Mouse (Mus musculus) kidney, adult 2 months (tissue): ENCODE results near the gene Nmnat3. TPM values are rescaled to one million over a fixed set of nuclear protein-coding genes. Genes with fewer than 3 reads are reported as not detected.

Experiments
- DNase-seq: peaks from one replicate; pipeline ENCODE4 v3.0.0; 2021
- H3K27ac ChIP-seq: fragments of 200-500 bp; 2 replicates; pipeline ENCODE4 v1.5.1; 2012; ENCODE audit warnings: low read depth, low read length, control low read depth, inconsistent platforms; ENCODE audit not compliant: insufficient read depth
- H3K27me3 ChIP-seq: fragments of 200-500 bp; replicated peaks from 2 replicates; pipeline ENCODE4 v1.6.1; 2012; ENCODE audit warnings: mild to moderate bottlenecking, moderate library complexity, low read length, inconsistent platforms; ENCODE audit not compliant: control insufficient read depth, insufficient read depth
- H3K36me3 ChIP-seq: fragments of 200-500 bp; 2 replicates; pipeline ENCODE4 v1.6.1; 2012; ENCODE audit warnings: mild to moderate bottlenecking, moderate library complexity, low read length, inconsistent platforms; ENCODE audit not compliant: control insufficient read depth, insufficient read depth
- H3K4me1 ChIP-seq: fragments of 200-500 bp; 2 replicates; pipeline ENCODE4 v1.6.1; 2011; ENCODE audit warnings: low read length; ENCODE audit not compliant: control insufficient read depth, insufficient read depth
- H3K4me3 ChIP-seq: fragments of 200-500 bp; 2 replicates; pipeline ENCODE4 v1.5.1; 2011; ENCODE audit warnings: mild to moderate bottlenecking, low read depth, low read length, control low read depth; ENCODE audit not compliant: insufficient read depth
- CTCF ChIP-seq: fragments of 200-500 bp; conservative IDR thresholded peaks from 2 replicates; pipeline ENCODE4 v1.5.1; 2011; ENCODE audit warnings: low read depth, mild to moderate bottlenecking, control low read depth, low read length, moderate library complexity, mixed read lengths; ENCODE audit not compliant: insufficient read depth, insufficient read length
- POLR2A ChIP-seq: fragments of 200-500 bp; IDR thresholded peaks from one replicate; pipeline ENCODE4 v1.6.1; 2011; ENCODE audit warnings: low read depth, low read length, control low read depth
- WGBS: fragments of 180-500 bp; shearing (Covaris S2); methylation state at CpG from one replicate; pipeline ENCODE4 v1.1.7; 2018; 5-methylcytosine and 5-hydroxymethylcytosine counted together
- polyA plus RNA-seq: library from polyadenylated mRNA; depleted of rRNA; stranded (reverse); fragments of >200 nt; gene quantifications from 2 replicates; pipeline ENCODE4 v1.2.3, GENCODE M21; 2012

Gene Nmnat3
- polyA plus RNA-seq, 1 experiment, result 27.7 TPM

DNA sequence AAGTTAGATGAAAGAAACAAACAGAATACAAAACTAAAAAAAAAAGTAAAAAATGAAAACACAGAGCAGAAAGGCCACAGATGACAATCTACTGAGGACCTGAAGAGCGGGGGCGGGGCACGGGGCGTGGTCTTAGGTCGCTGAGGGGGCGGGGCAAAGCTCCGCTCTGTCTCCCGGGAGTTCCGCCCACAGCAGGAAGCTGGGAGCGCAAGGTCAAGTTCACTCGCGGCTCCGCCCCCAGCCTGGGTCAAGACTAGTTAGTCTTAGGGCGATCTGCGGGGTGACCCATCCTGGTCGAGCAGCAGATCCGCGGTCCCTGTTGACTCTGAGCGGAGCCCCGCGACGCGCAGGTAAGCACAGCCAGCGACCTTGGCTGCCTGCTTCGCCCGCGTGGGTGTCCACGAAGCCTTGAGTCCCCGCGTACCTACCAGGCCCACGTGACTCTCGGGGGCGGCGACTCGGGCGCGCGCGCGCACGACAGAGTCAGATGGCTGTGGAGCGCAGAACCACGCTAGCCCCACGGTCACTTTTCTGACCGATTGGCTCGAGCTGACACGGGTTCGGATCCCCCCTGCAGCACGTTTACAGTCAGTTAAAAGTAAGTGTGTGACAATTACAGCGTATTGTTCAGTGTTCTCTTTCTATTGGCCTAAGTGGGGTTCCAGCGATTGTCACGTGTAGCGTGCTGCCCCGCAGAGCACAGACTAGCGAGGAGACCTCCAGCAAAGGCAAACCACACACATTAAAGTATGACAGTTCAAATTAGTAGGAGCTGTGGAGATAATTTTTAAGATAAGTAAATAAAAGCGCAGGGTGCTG, 9.4 kb downstream of the Nmnat3 start:
- H3K4me1 ChIP-seq, result peaks cover 8% of the 10 kb centered on the region; the same call in 1 of the 2 replicates
- peak overlapping the region; percentile 96 for H3K27ac ChIP-seq
- TF ChIP-seq CTCF, result no peak
- no peak for TF ChIP-seq POLR2A
- H3K27me3 ChIP-seq, result no peaks in the 10 kb centered on the region
- DNase-seq, result peak; percentile 96
- WGBS, result 1% methylated on average over 56 of the region's 56 CpGs
- peak overlapping the region; percentile 80 for H3K4me3 ChIP-seq
- H3K36me3 ChIP-seq, result no peaks in the 10 kb centered on the region

DNA sequence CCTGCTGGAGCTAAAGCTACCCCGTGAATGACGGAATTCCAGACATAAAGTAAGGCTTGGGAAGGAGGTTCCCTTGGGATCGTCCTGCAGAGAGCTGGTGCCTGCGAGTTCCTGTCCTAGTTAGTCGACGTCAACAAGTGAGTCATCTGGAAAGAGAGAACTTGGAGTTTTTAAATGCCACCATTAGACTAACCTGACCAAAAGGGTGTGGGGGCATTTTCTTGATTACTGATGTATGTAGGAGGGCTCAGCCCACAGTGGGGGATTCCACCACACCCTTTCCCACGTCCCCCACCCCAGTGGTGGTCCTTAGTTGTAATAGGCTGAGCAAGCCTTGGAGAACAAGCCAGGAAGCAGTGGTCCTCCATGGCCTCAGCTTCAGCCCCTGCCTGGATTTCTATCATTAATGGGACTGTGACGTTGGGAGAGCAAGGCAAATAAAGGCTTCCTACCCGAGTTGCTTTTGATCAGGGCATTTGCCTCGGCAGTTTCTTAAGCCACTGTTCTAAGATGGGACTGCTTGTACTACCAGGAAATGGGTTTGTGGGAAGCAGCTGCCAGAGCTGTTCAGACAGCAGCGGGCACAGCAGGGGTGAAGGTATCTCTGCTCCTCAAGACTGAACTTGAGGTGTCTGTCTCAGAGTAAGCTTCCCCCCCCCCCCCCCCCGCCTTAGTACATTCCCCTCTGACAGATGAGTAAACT, 10.2 kb downstream of the Nmnat3 start:
- Histone ChIP-seq H3K27me3 (no peaks in the 10 kb centered on the region), H3K4me3 (peak overlapping the region; percentile 80), H3K4me1 (peaks cover 8% of the 10 kb centered on the region; the same call in 1 of the 2 replicates), H3K36me3 (no peaks in the 10 kb centered on the region), H3K27ac (peak overlapping the region; percentile 96)
- peak; percentile 36 for DNase-seq
- TF ChIP-seq POLR2A, result no peak
- TF ChIP-seq CTCF, result no peak
- WGBS, result 17% methylated on average over 12 of the region's 12 CpGs

DNA sequence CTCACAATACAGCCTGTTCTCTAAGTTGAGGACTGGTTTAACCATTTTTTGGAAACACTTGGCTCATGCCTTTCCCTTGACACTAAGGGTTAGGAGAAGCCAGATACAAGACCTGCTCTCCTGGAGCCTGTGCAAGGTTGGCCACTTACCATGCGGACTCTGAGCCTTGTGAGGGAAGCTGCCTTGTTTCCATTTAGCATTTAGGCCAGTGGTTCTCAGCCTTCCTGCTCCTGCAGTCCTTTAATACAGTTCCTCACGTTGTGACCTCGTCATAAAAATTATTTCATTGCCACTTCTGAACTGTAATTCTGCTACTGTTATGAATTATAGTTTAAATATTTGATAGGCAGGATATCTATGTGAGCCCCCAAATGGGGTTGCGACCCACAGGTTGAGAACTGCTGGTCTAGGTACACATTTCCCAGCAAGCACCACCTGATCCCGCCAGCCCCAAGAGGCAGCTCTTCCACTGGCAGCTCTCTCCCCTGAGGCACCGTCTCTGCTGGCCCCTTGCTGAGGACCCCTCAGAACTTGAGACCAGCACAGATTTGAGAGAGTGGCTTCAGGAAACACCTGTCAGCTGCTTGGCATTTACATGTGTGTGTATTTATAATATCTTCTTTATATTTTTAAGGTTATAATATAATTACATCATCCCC, 10.8 kb downstream of the Nmnat3 start:
- H3K27ac ChIP-seq, result no peak overlapping the region
- H3K36me3 ChIP-seq, result no peaks in the 10 kb centered on the region
- TF ChIP-seq CTCF (no peak), POLR2A (no peak)
- H3K4me1 ChIP-seq, result peaks cover 8% of the 10 kb centered on the region; the same call in 1 of the 2 replicates
- H3K27me3 ChIP-seq, result no peaks in the 10 kb centered on the region
- DNase-seq, result peak; percentile 75
- H3K4me3 ChIP-seq, result no peak overlapping the region
- 70% methylated on average over 6 of the region's 6 CpGs for whole genome bisulfite sequencing

DNA sequence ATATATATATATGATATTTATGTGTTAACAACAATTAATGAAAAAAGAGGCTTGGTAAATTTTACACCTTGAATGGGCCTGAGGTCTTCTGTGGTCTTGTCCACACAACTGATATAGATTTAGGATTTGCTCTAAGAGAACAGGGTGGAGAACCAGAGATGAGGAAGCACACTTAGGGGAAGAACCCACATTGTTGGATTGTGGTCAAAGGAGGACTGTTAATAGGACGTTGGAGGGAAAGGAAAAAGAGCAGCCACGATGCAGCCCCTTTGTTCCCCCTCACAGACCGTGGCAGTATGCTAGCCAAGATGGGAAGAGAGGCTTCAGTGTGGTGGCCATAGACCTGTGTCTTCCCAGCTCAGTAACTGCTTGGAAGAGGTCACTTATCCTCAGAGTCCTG, 11.5 kb downstream of the Nmnat3 start:
- DNase-seq, result no peak
- no peak overlapping the region for H3K4me3 ChIP-seq
- H3K27me3 ChIP-seq, result no peaks in the 10 kb centered on the region
- peaks cover 8% of the 10 kb centered on the region; the same call in 1 of the 2 replicates for H3K4me1 ChIP-seq
- no peaks in the 10 kb centered on the region for H3K36me3 ChIP-seq
- TF ChIP-seq CTCF (no peak), POLR2A (no peak)
- H3K27ac ChIP-seq, result no peak overlapping the region
- 84% methylated on average over 3 of the region's 3 CpGs for WGBS

DNA sequence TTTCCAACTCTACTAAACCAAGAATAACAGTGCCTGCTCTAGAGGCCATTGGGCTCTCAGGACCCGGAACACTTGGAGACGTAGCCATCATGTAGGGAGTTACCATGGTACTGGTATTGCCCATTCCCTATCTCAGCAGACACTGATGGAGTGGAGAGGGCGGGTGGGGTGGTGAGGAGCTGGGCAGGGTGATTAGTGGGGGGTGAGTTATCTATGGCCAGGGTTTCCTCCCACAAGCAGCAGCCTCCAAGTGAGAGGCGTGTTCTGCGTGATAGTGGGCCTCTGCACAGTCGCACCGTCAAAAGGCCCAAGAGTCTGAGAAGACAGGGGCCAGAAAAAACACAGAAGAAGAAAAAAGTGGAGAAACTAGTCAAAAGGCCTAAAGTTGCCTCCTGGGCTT, 12.0 kb downstream of the Nmnat3 start:
- no peaks in the 10 kb centered on the region for H3K36me3 ChIP-seq
- 84% methylated on average over 7 of the region's 7 CpGs for WGBS
- TF ChIP-seq CTCF, result no peak
- TF ChIP-seq POLR2A, result no peak
- no peak overlapping the region for H3K4me3 ChIP-seq
- H3K4me1 ChIP-seq, result peaks cover 8% of the 10 kb centered on the region; the same call in 1 of the 2 replicates
- no peak for DNase-seq
- H3K27me3 ChIP-seq, result no peaks in the 10 kb centered on the region
- H3K27ac ChIP-seq, result no peak overlapping the region

DNA sequence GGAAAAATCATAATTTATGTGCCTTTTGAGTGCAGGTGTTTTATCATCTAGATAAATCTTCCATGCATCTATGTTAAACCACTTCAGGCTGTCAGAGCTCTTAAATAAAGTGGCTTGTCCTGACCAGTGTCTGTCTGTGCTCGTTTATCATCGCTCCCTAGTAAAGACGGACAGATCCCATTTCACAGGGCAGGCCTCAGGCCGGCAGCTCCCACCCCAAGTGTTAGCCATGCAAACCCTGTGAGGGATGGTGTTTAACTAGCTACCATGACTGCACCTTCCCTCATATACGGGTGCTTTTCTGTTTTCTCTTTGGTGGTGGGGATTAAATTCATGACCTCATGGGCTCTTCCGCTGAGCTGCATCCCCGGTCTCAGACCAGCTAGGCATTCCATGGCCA, 13.3 kb downstream of the Nmnat3 start:
- Histone ChIP-seq H3K4me3 (no peak overlapping the region), H3K27ac (no peak overlapping the region), H3K27me3 (no peaks in the 10 kb centered on the region), H3K4me1 (peaks cover 8% of the 10 kb centered on the region; the same call in 1 of the 2 replicates), H3K36me3 (no peaks in the 10 kb centered on the region)
- no peak for DNase-seq
- TF ChIP-seq CTCF (no peak), POLR2A (no peak)
- 71% methylated on average over 7 of the region's 7 CpGs for WGBS
